Mouse (Mus musculus) heart, embryonic 13.5 days (tissue): ENCODE measurements around the gene Map3k7cl. TPM values are rescaled to one million over a fixed set of nuclear protein-coding genes. Genes with fewer than 3 reads are reported as not detected.

ENCODE experiments used
- ATAC-seq: fragments of 200-750 bp; cut with Nextera tagmentation; 2 replicates; pipeline ENCODE4 v1.8.0; 2017; ENCODE audit warnings: moderate TSS enrichment; ENCODE audit not compliant: insufficient number of reproducible peaks, low FRiP score, low TSS enrichment; ENCODE audit errors: extremely low read depth
- H3K27ac ChIP-seq: fragments of 300-500 bp; sonication (generic); replicated peaks from 2 replicates; pipeline ENCODE4 v1.5.1; 2015; ENCODE audit warnings: moderate library complexity, mild to moderate bottlenecking, inconsistent platforms
- H3K27me3 ChIP-seq: fragments of 300-500 bp; sonication (generic); replicated peaks from 2 replicates; pipeline ENCODE4 v1.6.1; 2015; ENCODE audit warnings: mild to moderate bottlenecking, inconsistent platforms
- H3K36me3 ChIP-seq: fragments of 300-500 bp; sonication (generic); 2 replicates; pipeline ENCODE4 v1.6.1; 2015; ENCODE audit warnings: mild to moderate bottlenecking, inconsistent platforms
- H3K4me1 ChIP-seq: fragments of 300-500 bp; sonication (generic); 2 replicates; pipeline ENCODE4 v1.6.1; 2015; ENCODE audit warnings: inconsistent platforms
- H3K4me2 ChIP-seq: fragments of 300-500 bp; sonication (generic); 2 replicates; pipeline ENCODE4 v1.6.1; 2015; ENCODE audit warnings: inconsistent platforms, mild to moderate bottlenecking, moderate library complexity
- H3K4me3 ChIP-seq: fragments of 300-500 bp; sonication (generic); 2 replicates; pipeline ENCODE4 v1.5.1; 2015; ENCODE audit warnings: moderate library complexity, mild to moderate bottlenecking, inconsistent platforms
- H3K9ac ChIP-seq: fragments of 300-500 bp; sonication (generic); 2 replicates; pipeline ENCODE4 v1.6.1; 2015; ENCODE audit warnings: inconsistent platforms, mild to moderate bottlenecking, moderate library complexity
- H3K9me3 ChIP-seq: fragments of 300-500 bp; sonication (generic); 2 replicates; pipeline ENCODE4 v1.6.1; 2016; ENCODE audit warnings: inconsistent platforms
- WGBS: fragments of 180-500 bp; shearing (Covaris S2); methylation state at CpG from one replicate; pipeline ENCODE4 v1.1.7; 2015; ENCODE audit warnings: mixed read lengths; 5-methylcytosine and 5-hydroxymethylcytosine counted together
- polyA plus RNA-seq: library from polyadenylated mRNA; unstranded; fragments of >200 nt; fragmentation: Nextera tagmentation; extraction: Ambion mirVana; gene quantifications from 2 replicates; pipeline ENCODE4 v1.2.1, GENCODE M21; 2015

Gene Map3k7cl
- polyA plus RNA-seq, 1 experiment from 2014 or later = 0.31 TPM

GRCm38 (mm10) chr16:87612218-87612838 lies 59.2 kb downstream of the Map3k7cl start:
- Histone ChIP-seq H3K27me3 (no peaks in the 10 kb centered on the region), H3K9me3 (no peaks in the 10 kb centered on the region), H3K4me2 (no peak overlapping the region; the same call in 1 of the 2 replicates), H3K9ac (no peak overlapping the region), H3K4me3 (no peak overlapping the region), H3K4me1 (peaks cover 16% of the 10 kb centered on the region), H3K36me3 (no peaks in the 10 kb centered on the region), H3K27ac (no peak overlapping the region)
- ATAC-seq = no peak
- 78% methylated on average over 15 of the region's 15 CpGs for WGBS

GRCm38 (mm10) chr16:87617377-87617776 lies 64.2 kb downstream of the Map3k7cl start:
- no peaks in the 10 kb centered on the region for H3K36me3 ChIP-seq
- no peak overlapping the region for H3K27ac ChIP-seq

GRCm38 (mm10) chr16:87621246-87621645 lies 68.1 kb downstream of the Map3k7cl start:
- no peak overlapping the region for H3K9ac ChIP-seq
- 76% methylated on average over 3 of the region's 3 CpGs for WGBS
- no peaks in the 10 kb centered on the region for H3K36me3 ChIP-seq
- H3K27me3 ChIP-seq = no peaks in the 10 kb centered on the region
- H3K4me1 ChIP-seq = no peaks in the 10 kb centered on the region
- H3K9me3 ChIP-seq = peaks cover 37% of the 10 kb centered on the region
- H3K4me3 ChIP-seq = no peak overlapping the region
- ATAC-seq = no peak
- H3K27ac ChIP-seq = no peak overlapping the region
- H3K4me2 ChIP-seq = no peak overlapping the region

More at GRCm38 (mm10) chr16:87617377-87617776, 64.2 kb downstream of the Map3k7cl start:
- Histone ChIP-seq H3K4me3 (no peak overlapping the region), H3K4me2 (no peak overlapping the region), H3K9me3 (peaks cover 12% of the 10 kb centered on the region), H3K27me3 (no peaks in the 10 kb centered on the region), H3K9ac (no peak overlapping the region), H3K4me1 (no peaks in the 10 kb centered on the region)
- no peak for ATAC-seq
- 80% methylated on average over 6 of the region's 6 CpGs for WGBS

GRCm38 (mm10) chr16:87623881-87624280 lies 70.8 kb downstream of the Map3k7cl start:
- no peak overlapping the region for H3K9ac ChIP-seq
- WGBS = 83% methylated on average over 5 of the region's 5 CpGs
- H3K4me2 ChIP-seq = no peak overlapping the region
- 0 out of 2 replicates have a peak, but pooled peaks cover 4% of the 10 kb centered on the region for H3K36me3 ChIP-seq
- peaks cover 48% of the 10 kb centered on the region for H3K9me3 ChIP-seq
- H3K4me1 ChIP-seq = no peaks in the 10 kb centered on the region
- H3K4me3 ChIP-seq = no peak overlapping the region
- no peaks in the 10 kb centered on the region for H3K27me3 ChIP-seq
- no peak overlapping the region for H3K27ac ChIP-seq
- no peak for ATAC-seq

GRCm38 (mm10) chr16:87624937-87625336 lies 71.8 kb downstream of the Map3k7cl start:
- 0 out of 2 replicates have a peak, but pooled peaks cover 4% of the 10 kb centered on the region for H3K36me3 ChIP-seq
- no peaks in the 10 kb centered on the region for H3K27me3 ChIP-seq
- H3K4me1 ChIP-seq = no peaks in the 10 kb centered on the region
- WGBS = 72% methylated on average over 2 of the region's 2 CpGs
- no peak overlapping the region for H3K4me2 ChIP-seq
- ATAC-seq = no peak
- no peak overlapping the region for H3K27ac ChIP-seq
- H3K4me3 ChIP-seq = no peak overlapping the region
- H3K9ac ChIP-seq = no peak overlapping the region
- H3K9me3 ChIP-seq = peaks cover 48% of the 10 kb centered on the region

GRCm38 (mm10) chr16:87625341-87625740 lies 72.2 kb downstream of the Map3k7cl start:
- Histone ChIP-seq H3K36me3 (0 out of 2 replicates have a peak, but pooled peaks cover 4% of the 10 kb centered on the region), H3K4me2 (no peak overlapping the region), H3K27ac (no peak overlapping the region), H3K4me1 (no peaks in the 10 kb centered on the region), H3K4me3 (no peak overlapping the region), H3K9me3 (peaks cover 48% of the 10 kb centered on the region), H3K27me3 (no peaks in the 10 kb centered on the region), H3K9ac (no peak overlapping the region)
- no peak for ATAC-seq
- WGBS = 69% methylated on average over 3 of the region's 3 CpGs

- H3K9ac ChIP-seq = no peak overlapping the region
- ATAC-seq = no peak
- H3K27ac ChIP-seq = no peak overlapping the region
- no peak overlapping the region for H3K4me3 ChIP-seq
- 85% methylated on average over 8 of the region's 8 CpGs for WGBS
- no peaks in the 10 kb centered on the region for H3K4me1 ChIP-seq
- H3K9me3 ChIP-seq = peaks cover 45% of the 10 kb centered on the region
- 0 out of 2 replicates have a peak, but pooled peaks cover 4% of the 10 kb centered on the region for H3K36me3 ChIP-seq
- H3K4me2 ChIP-seq = no peak overlapping the region
- no peaks in the 10 kb centered on the region for H3K27me3 ChIP-seq
Measured at GRCm38 (mm10) chr16:87625816-87626215, 72.7 kb downstream of the Map3k7cl start.

- no peak overlapping the region for H3K9ac ChIP-seq
- no peak overlapping the region for H3K4me3 ChIP-seq
- no peak overlapping the region for H3K27ac ChIP-seq
- H3K4me1 ChIP-seq = no peaks in the 10 kb centered on the region
- peaks cover 42% of the 10 kb centered on the region for H3K9me3 ChIP-seq
- H3K4me2 ChIP-seq = no peak overlapping the region
- no peaks in the 10 kb centered on the region for H3K27me3 ChIP-seq
- ATAC-seq = no peak
- 0 out of 2 replicates have a peak, but pooled peaks cover 4% of the 10 kb centered on the region for H3K36me3 ChIP-seq
- WGBS = 95% methylated on average over 4 of the region's 4 CpGs
Measured at GRCm38 (mm10) chr16:87626696-87627095, 73.6 kb downstream of the Map3k7cl start.

- no peak for ATAC-seq
- Histone ChIP-seq H3K4me1 (no peaks in the 10 kb centered on the region), H3K27me3 (no peaks in the 10 kb centered on the region)
Measured at GRCm38 (mm10) chr16:87634709-87635108, 81.6 kb downstream of the Map3k7cl start.

GRCm38 (mm10) chr16:87635213-87635755 lies 82.2 kb downstream of the Map3k7cl start:
- H3K4me2 ChIP-seq = no peak overlapping the region
- no peaks in the 10 kb centered on the region for H3K27me3 ChIP-seq
- no peak overlapping the region for H3K9ac ChIP-seq
- H3K4me3 ChIP-seq = no peak overlapping the region
- H3K9me3 ChIP-seq = no peaks in the 10 kb centered on the region
- no peak for ATAC-seq
- 77% methylated on average over 6 of the region's 6 CpGs for WGBS
- H3K36me3 ChIP-seq = no peaks in the 10 kb centered on the region
- H3K27ac ChIP-seq = no peak overlapping the region
- no peaks in the 10 kb centered on the region for H3K4me1 ChIP-seq

More at GRCm38 (mm10) chr16:87634709-87635108, 81.6 kb downstream of the Map3k7cl start:
- Histone ChIP-seq H3K9ac (no peak overlapping the region), H3K4me3 (no peak overlapping the region), H3K4me2 (no peak overlapping the region), H3K9me3 (no peaks in the 10 kb centered on the region), H3K36me3 (no peaks in the 10 kb centered on the region), H3K27ac (no peak overlapping the region)

GRCm38 (mm10) chr16:87635841-87636240 lies 82.7 kb downstream of the Map3k7cl start:
- Histone ChIP-seq H3K4me2 (no peak overlapping the region), H3K27ac (no peak overlapping the region), H3K4me1 (no peaks in the 10 kb centered on the region), H3K27me3 (no peaks in the 10 kb centered on the region), H3K9me3 (no peaks in the 10 kb centered on the region), H3K9ac (no peak overlapping the region), H3K4me3 (no peak overlapping the region), H3K36me3 (no peaks in the 10 kb centered on the region)
- ATAC-seq = no peak
- 42% methylated on average over 4 of the region's 4 CpGs for WGBS

GRCm38 (mm10) chr16:87638098-87638497 lies 85.0 kb downstream of the Map3k7cl start:
- no peak overlapping the region for H3K9ac ChIP-seq
- no peak overlapping the region for H3K4me3 ChIP-seq
- no peaks in the 10 kb centered on the region for H3K36me3 ChIP-seq
- no peak overlapping the region for H3K27ac ChIP-seq
- no peaks in the 10 kb centered on the region for H3K27me3 ChIP-seq
- ATAC-seq = no peak
- no peaks in the 10 kb centered on the region for H3K4me1 ChIP-seq
- no peak overlapping the region for H3K4me2 ChIP-seq
- no peaks in the 10 kb centered on the region for H3K9me3 ChIP-seq
- WGBS = 50% methylated on average over 1 of the region's 1 CpGs
